Mouse (Mus musculus) lung, adult 2 months (tissue): ENCODE measurements at regions not wholly inside any gene's neighbourhood (a gene's known extent, or its start where the extent isn't known, plus 50 kb on each side); places are given as distances from the start of the nearest gene placed in this dataset.

Source experiments
- CTCF ChIP-seq: fragments of 200-500 bp; IDR thresholded peaks from 2 replicates; pipeline ENCODE4 v1.5.1; 2011; ENCODE audit warnings: mild to moderate bottlenecking, low read length, control low read depth; ENCODE audit not compliant: insufficient read depth
- POLR2A ChIP-seq: fragments of 200-500 bp; IDR thresholded peaks from 2 replicates; pipeline ENCODE4 v1.6.1; 2011; ENCODE audit warnings: low read depth, mild to moderate bottlenecking, control low read depth, low read length, borderline replicate concordance; ENCODE audit errors: extremely low read depth

- TF ChIP-seq CTCF (no peak), POLR2A (no peak)
Observed at GRCm38 (mm10) chr6:117105182-117105589, 63.1 kb upstream of the Cxcl12 start.
